Mouse (Mus musculus) forebrain, postnatal 0 days (tissue): Measurements from ENCODE around the gene Olfr317. TPM values are rescaled to one million over a fixed set of nuclear protein-coding genes. Genes with fewer than 3 reads are reported as not detected.
A peak's percentile ranks its signal among the peaks of the same experiment; 100 is the strongest.
"Not testable (repeated sequence)": the region's sequence is repeated elsewhere in the genome, so short reads cannot be mapped to it uniquely, and the experiment has no call there.

Source experiments
- ATAC-seq: fragments of 200-750 bp; cut with Nextera tagmentation; 2 replicates; pipeline ENCODE4 v1.8.0; 2017; ENCODE audit warnings: mild to moderate bottlenecking, moderate library complexity
- DNase-seq: peaks from one replicate; pipeline ENCODE4 v3.0.0-alpha.2; 2015
- H3K27ac ChIP-seq: fragments of 300-500 bp; sonication (generic); 2 replicates; pipeline ENCODE4 v1.5.1; 2014; ENCODE audit warnings: low read depth, mild to moderate bottlenecking, antibody characterized with exemption, low read length, moderate library complexity, mixed read lengths
- H3K27me3 ChIP-seq: fragments of 300-500 bp; sonication (generic); 2 replicates; pipeline ENCODE4 v1.6.1; 2014; ENCODE audit warnings: mild to moderate bottlenecking, low read length, mixed read lengths; ENCODE audit not compliant: insufficient read depth
- H3K36me3 ChIP-seq: fragments of 300-500 bp; sonication (generic); 2 replicates; pipeline ENCODE4 v1.6.1; 2014; ENCODE audit warnings: mild to moderate bottlenecking, moderate library complexity; ENCODE audit not compliant: insufficient read depth
- H3K4me1 ChIP-seq: fragments of 300-500 bp; sonication (generic); 2 replicates; pipeline ENCODE4 v1.6.1; 2014; ENCODE audit warnings: antibody characterized with exemption; ENCODE audit not compliant: insufficient read depth
- H3K4me2 ChIP-seq: fragments of 300-500 bp; sonication (generic); 2 replicates; pipeline ENCODE4 v1.6.1; 2014; ENCODE audit warnings: low read depth, mild to moderate bottlenecking, moderate library complexity
- H3K4me3 ChIP-seq: fragments of 300-500 bp; sonication (generic); 2 replicates; pipeline ENCODE4 v1.5.1; 2014; ENCODE audit warnings: low read depth, low read length, mixed read lengths
- H3K9ac ChIP-seq: fragments of 300-500 bp; sonication (generic); 2 replicates; pipeline ENCODE4 v1.6.1; 2014; ENCODE audit warnings: mild to moderate bottlenecking
- H3K9me3 ChIP-seq: fragments of 300-500 bp; sonication (generic); 2 replicates; pipeline ENCODE4 v1.6.1; 2016; ENCODE audit warnings: low read length
- CTCF ChIP-seq: sonication (generic); IDR thresholded peaks from 2 replicates; pipeline ENCODE4 v1.5.1; 2016; ENCODE audit warnings: antibody characterized with exemption, control low read depth, low read depth
- WGBS: fragments of 180-500 bp; shearing (Covaris S2); extraction: QIAGEN DNeasy Blood & Tissue Kit; methylation state at CpG from one replicate; pipeline ENCODE4 v1.1.7; 2014; 5-methylcytosine and 5-hydroxymethylcytosine counted together
- polyA plus RNA-seq: library from polyadenylated mRNA; unstranded; fragments of >200 nt; fragmentation: Nextera tagmentation; extraction: Ambion mirVana; gene quantifications from 2 replicates; pipeline ENCODE4 v1.2.1, GENCODE M21; 2015
- total RNA-seq: library from RNA; depleted of rRNA; stranded (reverse); fragments of >200 nt; gene quantifications from 2 replicates; pipeline ENCODE4 v1.2.3, GENCODE M21; 2014; rRNA removed

Gene Olfr317
- total and polyA plus RNA-seq, 2 experiments from 2014 or later: 0.12 to 0.81 TPM

DNA sequence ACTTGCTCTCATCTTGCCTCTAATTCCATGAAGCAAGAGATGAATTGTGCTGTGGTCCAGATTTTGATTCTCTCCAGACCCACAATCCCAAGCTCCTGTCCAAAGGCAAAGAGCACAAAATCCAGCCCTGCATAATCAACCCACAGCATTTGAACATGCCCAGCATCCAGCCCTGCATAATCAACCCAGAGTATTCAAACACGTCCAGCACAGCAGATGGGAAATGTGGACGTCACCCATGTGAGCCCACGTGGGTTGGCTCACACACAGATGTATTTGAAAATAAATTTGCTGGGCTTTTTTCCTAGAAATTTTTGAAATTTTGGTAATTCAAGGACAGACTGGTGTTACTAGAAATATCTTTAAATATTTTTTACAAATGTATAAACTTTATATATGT is 5.6 kb downstream of the Olfr317 start:
- no peak overlapping the region for H3K9ac ChIP-seq
- DNase-seq: peak; percentile 78
- H3K4me1 ChIP-seq: no peaks in the 10 kb centered on the region
- no peak for TF ChIP-seq CTCF
- peak; percentile 91 for ATAC-seq
- WGBS: 25% methylated on average over 3 of the region's 3 CpGs
- H3K36me3 ChIP-seq: no peaks in the 10 kb centered on the region
- H3K27ac ChIP-seq: no peak overlapping the region
- H3K27me3 ChIP-seq: no peaks in the 10 kb centered on the region
- H3K4me3 ChIP-seq: no peak overlapping the region
- no peak overlapping the region for H3K4me2 ChIP-seq
- H3K9me3 ChIP-seq: no peaks in the 10 kb centered on the region

DNA sequence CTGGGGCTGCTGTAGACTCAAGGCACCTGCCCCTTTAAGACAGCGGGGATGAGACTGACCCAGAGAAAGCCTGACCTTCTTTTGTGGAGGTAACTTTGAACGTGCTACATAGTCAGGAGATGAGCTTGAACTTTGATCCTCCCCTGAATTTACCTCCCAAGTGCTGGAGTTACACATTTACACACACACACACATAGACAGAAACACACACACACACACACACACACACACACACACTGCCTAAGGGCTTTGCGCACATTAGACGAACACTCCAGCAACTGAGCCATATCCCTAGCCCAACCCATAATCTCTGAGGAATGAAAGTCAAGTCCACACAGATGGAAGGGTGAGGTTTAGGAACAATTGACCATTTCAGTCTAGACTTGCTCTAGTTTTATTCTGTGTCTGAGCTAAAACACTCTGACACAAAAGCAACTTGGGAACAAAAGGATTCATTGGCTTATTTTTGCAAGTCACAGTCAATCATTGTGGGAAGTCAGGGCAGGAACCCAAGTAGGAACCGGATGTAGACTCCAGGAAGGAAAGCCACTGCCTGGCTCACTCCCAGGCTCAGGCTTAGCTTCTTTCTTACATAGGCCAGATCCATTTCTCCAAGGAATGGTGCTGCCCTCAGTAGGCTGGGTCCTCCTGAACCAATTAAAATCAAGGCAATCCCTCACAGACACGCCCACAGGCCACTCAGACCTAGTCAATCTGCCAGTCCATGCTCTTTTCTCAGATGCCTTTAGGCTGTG is 10.9 kb downstream of the Olfr317 start:
- not testable (repeated sequence) for H3K27ac ChIP-seq, H3K9me3 ChIP-seq, ATAC-seq, H3K4me3 ChIP-seq, H3K9ac ChIP-seq, H3K27me3 ChIP-seq, H3K4me2 ChIP-seq, H3K36me3 ChIP-seq, H3K4me1 ChIP-seq, DNase-seq
- 84% methylated on average over 6 of the region's 6 CpGs for WGBS

DNA sequence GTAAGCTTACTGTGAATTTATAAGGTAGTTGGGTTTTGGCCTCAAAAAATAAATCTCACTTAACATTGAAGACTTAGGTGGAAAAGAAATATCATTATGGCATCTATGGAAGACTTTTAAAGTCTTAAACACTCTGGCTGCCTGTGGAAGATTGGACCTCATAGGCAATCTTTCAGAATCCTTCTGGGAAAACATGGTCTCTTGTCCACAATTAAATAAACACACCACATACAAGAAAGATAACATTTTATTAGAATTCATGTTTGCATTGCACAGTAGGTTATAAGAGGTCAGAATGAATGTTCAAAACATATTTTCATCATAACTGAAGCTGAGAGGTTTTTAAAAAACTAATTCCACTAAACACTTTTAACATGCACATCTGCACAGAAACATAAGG is 15.1 kb downstream of the Olfr317 start, which contains the start of gene Olfr318:
TSS of gene Olfr318 (minus strand) at position 101 of the 400 bp plus-strand sequence.
- no peak within 1 kb of the TSS for H3K4me2 ChIP-seq
- H3K4me1 ChIP-seq: no peaks in the 10 kb centered on the region
- H3K9ac ChIP-seq: no peak within 1 kb of the TSS
- H3K27me3 ChIP-seq: no peaks in the 10 kb centered on the region
- TF ChIP-seq CTCF: no peak
- no peak within 1 kb of the TSS for H3K4me3 ChIP-seq
- H3K36me3 ChIP-seq: no peaks in the 10 kb centered on the region
- ATAC-seq (no peak), DNase-seq (no peak)
- no peak within 1 kb of the TSS for H3K27ac ChIP-seq
- H3K9me3 ChIP-seq: no peaks in the 10 kb centered on the region

DNA sequence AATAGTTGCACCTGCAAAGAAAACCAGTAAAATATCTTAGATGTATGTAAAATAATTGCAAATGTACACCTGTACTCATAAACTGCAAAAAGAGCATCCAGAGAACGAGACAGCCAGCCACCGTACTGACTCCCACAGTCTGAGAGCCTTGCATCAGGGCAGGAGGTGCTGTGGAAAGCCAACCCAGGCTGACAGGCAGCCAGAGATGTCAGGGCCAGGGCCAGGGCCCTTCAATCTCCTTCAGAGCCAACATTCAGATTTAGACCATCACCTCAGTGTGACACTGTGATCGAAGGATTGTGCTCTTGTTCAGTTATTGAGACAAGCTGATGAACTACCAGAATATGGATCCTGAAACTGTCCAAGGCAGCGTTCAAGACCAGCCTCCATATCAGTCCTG is 19.3 kb downstream of the Olfr317 start:
- Histone ChIP-seq H3K4me1 (no peaks in the 10 kb centered on the region), H3K4me2 (no peak overlapping the region), H3K9ac (no peak overlapping the region), H3K27ac (no peak overlapping the region), H3K36me3 (no peaks in the 10 kb centered on the region), H3K9me3 (no peaks in the 10 kb centered on the region), H3K27me3 (no peaks in the 10 kb centered on the region), H3K4me3 (no peak overlapping the region)
- TF ChIP-seq CTCF: no peak
- DNase-seq (no peak), ATAC-seq (no peak)
- 88% methylated on average over 4 of the region's 4 CpGs for WGBS

DNA sequence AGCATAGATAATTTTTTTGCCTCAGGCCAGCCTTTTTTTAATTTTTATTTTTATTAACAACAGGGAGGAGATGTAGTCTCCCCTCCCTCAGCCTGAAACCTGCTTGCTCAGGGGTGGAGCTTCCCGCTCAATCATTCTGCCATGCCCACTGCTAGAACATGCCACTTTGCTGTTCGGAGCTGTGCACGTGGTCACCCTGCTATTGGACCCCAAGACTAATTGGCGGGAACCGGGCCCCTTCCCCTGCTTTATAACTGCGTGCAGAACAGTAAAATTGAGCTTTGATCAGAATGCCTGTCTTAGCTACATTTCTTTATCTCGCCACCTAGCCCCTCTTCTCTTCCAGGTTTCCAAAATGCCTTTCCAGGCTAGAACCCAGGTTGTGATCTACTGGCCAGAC is 21.3 kb downstream of the Olfr317 start:
- not testable (repeated sequence) for H3K27ac ChIP-seq, H3K9ac ChIP-seq, H3K36me3 ChIP-seq, DNase-seq, H3K4me3 ChIP-seq, H3K4me1 ChIP-seq, H3K27me3 ChIP-seq, H3K4me2 ChIP-seq, ATAC-seq, H3K9me3 ChIP-seq
- WGBS: 92% methylated on average over 6 of the region's 7 CpGs

DNA sequence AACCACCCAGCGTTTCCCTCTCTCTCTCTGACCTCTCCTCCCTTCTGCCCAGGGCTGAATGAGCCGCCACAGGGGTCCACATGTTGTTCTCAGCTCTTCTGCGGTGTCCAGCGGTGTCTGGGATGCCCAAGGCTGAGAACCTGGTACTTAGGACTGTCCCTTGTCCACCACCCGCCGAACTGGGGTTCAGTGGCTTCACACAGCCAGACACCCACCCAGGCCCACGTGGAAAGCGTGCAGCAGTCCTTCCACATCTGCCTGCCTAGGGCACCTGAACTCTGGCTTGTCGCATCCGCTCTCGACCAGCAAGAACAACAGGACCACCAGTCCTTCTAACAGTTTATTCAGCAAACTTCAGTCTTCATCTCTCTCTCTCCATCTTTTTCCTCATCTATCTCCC is 29.9 kb downstream of the Olfr317 start:
- DNase-seq (no peak), ATAC-seq (no peak)
- Histone ChIP-seq H3K9me3 (no peaks in the 10 kb centered on the region), H3K9ac (no peak overlapping the region), H3K4me2 (no peak overlapping the region), H3K36me3 (no peaks in the 10 kb centered on the region), H3K27me3 (no peaks in the 10 kb centered on the region), H3K4me3 (no peak overlapping the region), H3K27ac (no peak overlapping the region), H3K4me1 (no peaks in the 10 kb centered on the region)
- WGBS: 78% methylated on average over 11 of the region's 11 CpGs
- no peak for TF ChIP-seq CTCF

DNA sequence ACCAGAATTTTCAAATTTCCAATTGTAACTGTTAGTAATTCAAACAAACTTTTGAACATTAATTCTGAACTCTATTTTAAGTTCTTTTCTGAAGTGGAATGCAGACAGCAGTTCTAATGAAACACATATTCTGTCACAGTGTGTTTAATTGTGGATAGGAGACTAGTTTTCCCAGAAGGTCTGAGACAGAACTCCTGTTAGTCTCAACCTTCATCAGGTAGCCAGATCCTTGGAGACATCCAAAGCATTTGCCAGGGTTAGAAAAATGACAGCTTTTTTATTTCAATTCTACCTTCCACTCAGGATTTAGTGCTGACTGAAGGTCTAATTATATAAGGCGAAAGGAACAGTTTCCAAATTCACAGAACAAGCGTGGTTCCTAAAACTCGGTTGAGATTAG is 40.1 kb downstream of the Olfr317 start, which contains the start of gene Olfr319:
TSS of gene Olfr319 (plus strand) at position 301 of the 400 bp plus-strand sequence.
- Histone ChIP-seq H3K4me1 (no peaks in the 10 kb centered on the region), H3K27me3 (no peaks in the 10 kb centered on the region), H3K9ac (no peak within 1 kb of the TSS), H3K27ac (no peak within 1 kb of the TSS), H3K9me3 (peaks cover 4% of the 10 kb centered on the region; the same call in 1 of the 2 replicates), H3K36me3 (no peaks in the 10 kb centered on the region), H3K4me3 (no peak within 1 kb of the TSS), H3K4me2 (no peak within 1 kb of the TSS)
- ATAC-seq (no peak), DNase-seq (no peak)
- TF ChIP-seq CTCF: no peak
- 79% methylated on average over 3 of the region's 3 CpGs for whole genome bisulfite sequencing

Other genes with a start within 250 kb of the Olfr317 start
Only the 30 nearest of the 31 such genes appear.
- gene Olfr331, start 236.6 kb downstream of the Olfr317 start, total RNA-seq: not detected in 2 replicates
- not detected in 2 replicates for gene Olfr331, start 236.6 kb downstream of the Olfr317 start, polyA plus RNA-seq
- 0.24 TPM in 1 of 2 replicates, not detected in the other for gene Olfr330, start 204.4 kb downstream of the Olfr317 start, total RNA-seq
- not detected in 2 replicates for gene Olfr330, start 204.4 kb downstream of the Olfr317 start, polyA plus RNA-seq
- gene Olfr329-ps, start 192.8 kb downstream of the Olfr317 start, total RNA-seq: not detected in 2 replicates
- gene Olfr329-ps, start 192.8 kb downstream of the Olfr317 start, polyA plus RNA-seq: not detected in 2 replicates
- not detected in 2 replicates for gene Olfr328, start 183.6 kb downstream of the Olfr317 start, total RNA-seq
- gene Olfr328, start 183.6 kb downstream of the Olfr317 start, polyA plus RNA-seq: not detected in 2 replicates
- gene Olfr224, start 168.7 kb downstream of the Olfr317 start, total RNA-seq: not detected in 2 replicates
- gene Olfr224, start 168.7 kb downstream of the Olfr317 start, polyA plus RNA-seq: 0.10 TPM in 1 of 2 replicates, not detected in the other
- gene Olfr325, start 161.5 kb downstream of the Olfr317 start, total RNA-seq: not detected in 2 replicates
- gene Olfr325, start 161.5 kb downstream of the Olfr317 start, polyA plus RNA-seq: not detected in 2 replicates
- gene Olfr324, start 144.1 kb downstream of the Olfr317 start, total RNA-seq: not detected in 2 replicates
- gene Olfr324, start 144.1 kb downstream of the Olfr317 start, polyA plus RNA-seq: 0.13 TPM in 1 of 2 replicates, not detected in the other
- not detected in 2 replicates for gene 2210407C18Rik, start 123.1 kb downstream of the Olfr317 start, total RNA-seq
- gene 2210407C18Rik, start 123.1 kb downstream of the Olfr317 start, polyA plus RNA-seq: not detected in 2 replicates
- not detected in 2 replicates for gene Olfr323, start 108.7 kb downstream of the Olfr317 start, total RNA-seq
- not detected in 2 replicates for gene Olfr323, start 108.7 kb downstream of the Olfr317 start, polyA plus RNA-seq
- gene Trim58, start 98.7 kb downstream of the Olfr317 start, total RNA-seq: 0.15 TPM in 1 of 2 replicates, not detected in the other
- 0.06 and 0.19 TPM in 2 replicates for gene Trim58, start 98.7 kb downstream of the Olfr317 start, polyA plus RNA-seq
- gene Olfr322, start 80.4 kb downstream of the Olfr317 start, total RNA-seq: not detected in 2 replicates
- not detected in 2 replicates for gene Olfr322, start 80.4 kb downstream of the Olfr317 start, polyA plus RNA-seq
- not detected in 2 replicates for gene Olfr320, start 58.1 kb downstream of the Olfr317 start, total RNA-seq
- not detected in 2 replicates for gene Olfr320, start 58.1 kb downstream of the Olfr317 start, polyA plus RNA-seq
- gene Olfr319, start 40.0 kb downstream of the Olfr317 start, total RNA-seq: not detected in 2 replicates
- gene Olfr319, start 40.0 kb downstream of the Olfr317 start, polyA plus RNA-seq: not detected in 2 replicates
- gene Olfr318, start 15.2 kb downstream of the Olfr317 start, total RNA-seq: not detected in 2 replicates
- gene Olfr318, start 15.2 kb downstream of the Olfr317 start, polyA plus RNA-seq: not detected in 2 replicates
- gene Olfr316, start 13.5 kb upstream of the Olfr317 start, total RNA-seq: not detected in 2 replicates
- gene Olfr316, start 13.5 kb upstream of the Olfr317 start, polyA plus RNA-seq: 0.16 TPM in 1 of 2 replicates, not detected in the other
- 0.29 TPM in 1 of 2 replicates, not detected in the other for gene Olfr315, start 34.0 kb upstream of the Olfr317 start, total RNA-seq
- gene Olfr315, start 34.0 kb upstream of the Olfr317 start, polyA plus RNA-seq: not detected in 2 replicates
- gene Olfr314, start 43.7 kb upstream of the Olfr317 start, total RNA-seq: not detected in 2 replicates
- gene Olfr314, start 43.7 kb upstream of the Olfr317 start, polyA plus RNA-seq: not detected in 2 replicates
- 8.0 and 8.6 TPM in 2 replicates for gene Fam183b, start 62.7 kb upstream of the Olfr317 start, total RNA-seq
- 8.6 and 12.0 TPM in 2 replicates for gene Fam183b, start 62.7 kb upstream of the Olfr317 start, polyA plus RNA-seq
- gene Olfr313, start 75.8 kb upstream of the Olfr317 start, total RNA-seq: not detected in 2 replicates
- not detected in 2 replicates for gene Olfr313, start 75.8 kb upstream of the Olfr317 start, polyA plus RNA-seq
- not detected in 2 replicates for gene Olfr312, start 90.0 kb upstream of the Olfr317 start, total RNA-seq
- gene Olfr312, start 90.0 kb upstream of the Olfr317 start, polyA plus RNA-seq: not detected in 2 replicates
- gene Olfr311, start 100.0 kb upstream of the Olfr317 start, total RNA-seq: not detected in 2 replicates
- not detected in 2 replicates for gene Olfr311, start 100.0 kb upstream of the Olfr317 start, polyA plus RNA-seq
- 22.6 and 22.8 TPM in 2 replicates for gene Gm12258, start 107.9 kb upstream of the Olfr317 start, total RNA-seq
- 6.2 and 10.2 TPM in 2 replicates for gene Gm12258, start 107.9 kb upstream of the Olfr317 start, polyA plus RNA-seq
- gene 2810021J22Rik, start 128.0 kb upstream of the Olfr317 start, total RNA-seq: 8.5 and 8.8 TPM in 2 replicates
- gene 2810021J22Rik, start 128.0 kb upstream of the Olfr317 start, polyA plus RNA-seq: 5.3 and 8.2 TPM in 2 replicates
- gene Zfp39, start 165.0 kb upstream of the Olfr317 start, total RNA-seq: 13.0 and 13.2 TPM in 2 replicates
- gene Zfp39, start 165.0 kb upstream of the Olfr317 start, polyA plus RNA-seq: 4.4 and 7.0 TPM in 2 replicates
- gene Btnl10, start 178.7 kb upstream of the Olfr317 start, total RNA-seq: 0.10 TPM in 1 of 2 replicates, not detected in the other
- not detected in 2 replicates for gene Btnl10, start 178.7 kb upstream of the Olfr317 start, polyA plus RNA-seq
- 668 and 716 TPM in 2 replicates for gene Rnf187, start 199.7 kb upstream of the Olfr317 start, total RNA-seq
- 583 and 608 TPM in 2 replicates for gene Rnf187, start 199.7 kb upstream of the Olfr317 start, polyA plus RNA-seq
- gene Hist3h2ba, start 209.7 kb upstream of the Olfr317 start, total RNA-seq: 446 and 960 TPM in 2 replicates
- 111 and 146 TPM in 2 replicates for gene Hist3h2ba, start 209.7 kb upstream of the Olfr317 start, polyA plus RNA-seq
- 181 and 199 TPM in 2 replicates for gene Hist3h2a, start 215.5 kb upstream of the Olfr317 start, total RNA-seq
- gene Hist3h2a, start 215.5 kb upstream of the Olfr317 start, polyA plus RNA-seq: 58.0 and 58.7 TPM in 2 replicates
- gene Trim17, start 215.5 kb upstream of the Olfr317 start, total RNA-seq: 3.4 and 4.0 TPM in 2 replicates
- 0.65 TPM in 2 replicates for gene Trim17, start 215.5 kb upstream of the Olfr317 start, polyA plus RNA-seq
- 29.2 and 31.9 TPM in 2 replicates for gene Trim11, start 238.9 kb upstream of the Olfr317 start, total RNA-seq
- 13.5 and 16.0 TPM in 2 replicates for gene Trim11, start 238.9 kb upstream of the Olfr317 start, polyA plus RNA-seq